Mouse (Mus musculus): ENCODE results near the gene Snd1.
A peak's percentile ranks its signal among the peaks of the same experiment; 100 is the strongest.

Gene Snd1

GRCm38 (mm10) chr6:28549374-28549773, 74.4 kb downstream of the Snd1 start:
- DNase-seq = peak; percentile 71

- no peak for DNase-seq
Observed at GRCm38 (mm10) chr6:28550255-28551004, 75.5 kb downstream of the Snd1 start.

- no peak for DNase-seq
Observed at GRCm38 (mm10) chr6:28554470-28554869, 79.5 kb downstream of the Snd1 start.

- DNase-seq = no peak
Observed at GRCm38 (mm10) chr6:28555002-28555401, 80.1 kb downstream of the Snd1 start.

- no peak for DNase-seq
Observed at GRCm38 (mm10) chr6:28555428-28555827, 80.5 kb downstream of the Snd1 start.

GRCm38 (mm10) chr6:28557728-28558127, 82.8 kb downstream of the Snd1 start:
- DNase-seq = no peak

GRCm38 (mm10) chr6:28559419-28559818, 84.5 kb downstream of the Snd1 start:
- DNase-seq = no peak

- DNase-seq = no peak
Observed at GRCm38 (mm10) chr6:28561291-28561995, 86.5 kb downstream of the Snd1 start.

GRCm38 (mm10) chr6:28562323-28563044, 87.5 kb downstream of the Snd1 start:
- DNase-seq = no peak

GRCm38 (mm10) chr6:28567978-28568377, 93.0 kb downstream of the Snd1 start:
- no peak for DNase-seq

GRCm38 (mm10) chr6:28571946-28572345, 97.0 kb downstream of the Snd1 start:
- no peak for DNase-seq

- DNase-seq = peak; percentile 91
Observed at GRCm38 (mm10) chr6:28572991-28573759, 98.2 kb downstream of the Snd1 start.

- DNase-seq = peak; percentile 80
Observed at GRCm38 (mm10) chr6:28576356-28577264, 101.7 kb downstream of the Snd1 start.

GRCm38 (mm10) chr6:28582847-28583246, 107.9 kb downstream of the Snd1 start:
- no peak for DNase-seq

GRCm38 (mm10) chr6:28583399-28583798, 108.5 kb downstream of the Snd1 start:
- DNase-seq = peak; percentile 27

- peak; percentile 50 for DNase-seq
Observed at GRCm38 (mm10) chr6:28586806-28587205, 111.9 kb downstream of the Snd1 start.

- peak; percentile 28 for DNase-seq
Observed at GRCm38 (mm10) chr6:28588494-28589171, 113.7 kb downstream of the Snd1 start.

GRCm38 (mm10) chr6:28592323-28592893, 117.5 kb downstream of the Snd1 start:
- DNase-seq = no peak

- DNase-seq = no peak
Observed at GRCm38 (mm10) chr6:28593708-28594107, 118.8 kb downstream of the Snd1 start.

GRCm38 (mm10) chr6:28594759-28595158, 119.8 kb downstream of the Snd1 start:
- no peak for DNase-seq

- DNase-seq = no peak
Observed at GRCm38 (mm10) chr6:28595231-28595630, 120.3 kb downstream of the Snd1 start.
